Mouse (Mus musculus) kidney, postnatal 4 days (tissue): Measurements from ENCODE around the gene Alx3.
"Not testable (repeated sequence)": the region's sequence is repeated elsewhere in the genome, so short reads cannot be mapped to it uniquely, and the experiment has no call there.

Source experiments
- DNase-seq, 2 experiments: peaks; one replicate each; pipeline ENCODE4 v3.0.0; 2021; ENCODE audit warnings: mixed read lengths in 2 of 2

The Alx3 gene

GRCm38 (mm10) chr3:107627641-107628040, 32.8 kb downstream of the Alx3 start:
- DNase-seq: no peak

GRCm38 (mm10) chr3:107628551-107628950, 33.7 kb downstream of the Alx3 start:
- no peak for DNase-seq

GRCm38 (mm10) chr3:107629411-107629810, 34.6 kb downstream of the Alx3 start:
- DNase-seq: no peak

GRCm38 (mm10) chr3:107630682-107631522, 36.1 kb downstream of the Alx3 start, which contains the start of gene Gm10961:
Gm10961 (plus strand) TSS chr3:107631322.
- peak; percentile 41 to 74 for DNase-seq

GRCm38 (mm10) chr3:107631523-107631958, 36.7 kb downstream of the Alx3 start, which contains the start of gene Strip1:
Strip1 (minus strand) TSS chr3:107631694.
- peak; percentile 93 to 96 for DNase-seq

- DNase-seq: no peak
These were observed 38.0 kb downstream of the Alx3 start for GRCm38 (mm10) chr3:107632786-107633185.

- DNase-seq: no peak
These were observed 39.1 kb downstream of the Alx3 start for GRCm38 (mm10) chr3:107633906-107634305.

- DNase-seq: no peak
These were observed 41.0 kb downstream of the Alx3 start for GRCm38 (mm10) chr3:107635836-107636235.

GRCm38 (mm10) chr3:107636236-107636635, 41.4 kb downstream of the Alx3 start:
- no peak for DNase-seq

GRCm38 (mm10) chr3:107637606-107638172, 42.9 kb downstream of the Alx3 start:
- DNase-seq: peak in 1 of 2 experiments; percentile 23

- DNase-seq: peak; percentile 19 to 34
These were observed 52.1 kb downstream of the Alx3 start for GRCm38 (mm10) chr3:107646947-107647346.

GRCm38 (mm10) chr3:107650276-107650675, 55.4 kb downstream of the Alx3 start:
- not testable (repeated sequence) for DNase-seq

GRCm38 (mm10) chr3:107652968-107653367, 58.1 kb downstream of the Alx3 start:
- no peak for DNase-seq

- no peak for DNase-seq
These were observed 60.0 kb downstream of the Alx3 start for GRCm38 (mm10) chr3:107654861-107655260.
